Mouse (Mus musculus): ENCODE data around the gene Mblac2.

Mblac2 gene

GRCm38 (mm10) chr13:81711546-81712371 is 618 bp downstream of the Mblac2 start:
- ChIA-PET CTCF (interaction anchor here in 2 of 4 experiments (0.5 to 1.4 kb wide), 4 partner anchors 9 to 837 kb away, joined by 3 to 6 read pairs (median 4); no protein-coding TSS in a partner anchor), POLR2A (interaction anchor here (0.6 to 4.8 kb wide), 53 partner anchors 7 to 829 kb away, joined by 3 to 53 read pairs (median 5); partner anchors contain the start of genes Arrdc3 (in 3 of the 4), Lysmd3 (in 2 of the 4), Adgrv1 (in 1 of the 4) and Cetn3 (in 1 of the 4))

GRCm38 (mm10) chr13:81713896-81714295 is 2.8 kb downstream of the Mblac2 start:
- ChIA-PET CTCF (no interaction called here), POLR2A (interaction anchor here in 1 of 4 experiments (1.3 to 1.5 kb wide), 2 partner anchors 14 to 41 kb away, joined by 3 to 5 read pairs; no protein-coding TSS in a partner anchor)

GRCm38 (mm10) chr13:81728141-81728540 is 17.0 kb downstream of the Mblac2 start:
- POLR2A ChIA-PET: interaction anchor here in 3 of 4 experiments (0.6 to 4.4 kb wide), 12 partner anchors 10 to 203 kb away, joined by 3 to 33 read pairs (median 4); partner anchors contain the start of genes Mblac2 (in 2 of the 3) and Polr3g (in 2 of the 3)
- CTCF ChIA-PET: interaction anchor here in 1 of 4 experiments (0.6 kb wide), 1 partner anchor 30 kb away, joined by 4 read pairs; no protein-coding TSS in a partner anchor

GRCm38 (mm10) chr13:81729102-81729501 is 18.0 kb downstream of the Mblac2 start:
- CTCF ChIA-PET: no interaction called here

GRCm38 (mm10) chr13:81730362-81730761 is 19.2 kb downstream of the Mblac2 start:
- ChIA-PET POLR2A (interaction anchor here in 1 of 4 experiments (0.6 to 1.0 kb wide), 2 partner anchors 20 to 29 kb away, joined by 3 read pairs; partner anchors contain the start of genes Mblac2 and Polr3g), CTCF (interaction anchor here in 1 of 4 experiments (0.5 to 0.6 kb wide), 2 partner anchors 20 to 304 kb away, joined by 3 to 7 read pairs; no protein-coding TSS in a partner anchor)

More at GRCm38 (mm10) chr13:81729102-81729501, 18.0 kb downstream of the Mblac2 start:
- POLR2A ChIA-PET: interaction anchor here in 2 of 4 experiments (1.0 to 4.4 kb wide), 7 partner anchors 11 to 55 kb away, joined by 3 to 33 read pairs (median 5); partner anchors contain the start of genes Mblac2 (in 2 of the 2) and Polr3g (in 2 of the 2)

- ChIA-PET CTCF (interaction anchor here in 2 of 4 experiments (0.7 to 1.0 kb wide), 2 partner anchors 23 to 30 kb away, joined by 3 read pairs; no protein-coding TSS in a partner anchor), POLR2A (interaction anchor here in 1 of 4 experiments (1.0 to 1.1 kb wide), 2 partner anchors 26 to 80 kb away, joined by 3 read pairs; partner anchors contain the start of genes Mblac2 and Polr3g)
These were observed 25.5 kb downstream of the Mblac2 start for GRCm38 (mm10) chr13:81736606-81737005.

GRCm38 (mm10) chr13:81740898-81741297 is 29.8 kb downstream of the Mblac2 start:
- ChIA-PET POLR2A (interaction anchor here in 3 of 4 experiments (0.6 to 0.8 kb wide), 3 partner anchors 8 to 1077 kb away, joined by 3 to 4 read pairs (median 3); no protein-coding TSS in a partner anchor), CTCF (interaction anchor here in 1 of 4 experiments (1.4 kb wide), 2 partner anchors 11 to 30 kb away, joined by 3 to 4 read pairs; partner anchors contain the start of genes Mblac2 and Polr3g)

GRCm38 (mm10) chr13:81743391-81744091 is 32.4 kb downstream of the Mblac2 start:
- ChIA-PET CTCF (interaction anchor here in 2 of 4 experiments (1.5 kb wide), 2 partner anchors 16 to 317 kb away, joined by 4 read pairs; no protein-coding TSS in a partner anchor), POLR2A (interaction anchor here in 3 of 4 experiments (0.7 to 2.1 kb wide), 6 partner anchors 9 to 103 kb away, joined by 3 to 10 read pairs (median 3); partner anchors contain the start of genes Mblac2 (in 1 of the 3) and Polr3g (in 1 of the 3))

GRCm38 (mm10) chr13:81744092-81744396 is 32.9 kb downstream of the Mblac2 start:
- POLR2A ChIA-PET: interaction anchor here in 2 of 4 experiments (0.6 to 2.1 kb wide), 4 partner anchors 10 to 124 kb away, joined by 3 to 10 read pairs (median 6); partner anchors contain the start of genes Mblac2 (in 1 of the 2) and Polr3g (in 1 of the 2)
- CTCF ChIA-PET: interaction anchor here in 1 of 4 experiments (1.5 kb wide), 1 partner anchor 16 kb away, joined by 4 read pairs; no protein-coding TSS in a partner anchor

- ChIA-PET POLR2A (interaction anchor here in 2 of 4 experiments (0.8 to 1.2 kb wide), 2 partner anchors 41 to 43 kb away, joined by 3 read pairs; partner anchors contain the start of genes Mblac2 (in 1 of the 2) and Polr3g (in 1 of the 2)), CTCF (no interaction called here)
These were observed 43.7 kb downstream of the Mblac2 start for GRCm38 (mm10) chr13:81754878-81755277.

GRCm38 (mm10) chr13:81755324-81755723 is 44.2 kb downstream of the Mblac2 start:
- ChIA-PET CTCF (interaction anchor here in 1 of 4 experiments (1.0 kb wide), 1 partner anchor 8 kb away, joined by 4 read pairs; no protein-coding TSS in a partner anchor), POLR2A (interaction anchor here in 1 of 4 experiments (1.2 kb wide), 1 partner anchor 41 kb away, joined by 3 read pairs; no protein-coding TSS in a partner anchor)

GRCm38 (mm10) chr13:81757058-81757660 is 46.0 kb downstream of the Mblac2 start:
- ChIA-PET POLR2A (no interaction called here), CTCF (interaction anchor here in 1 of 4 experiments (1.1 to 4.6 kb wide), 2 partner anchors 317 to 318 kb away, joined by 3 to 32 read pairs; no protein-coding TSS in a partner anchor)

GRCm38 (mm10) chr13:81760379-81760778 is 49.2 kb downstream of the Mblac2 start:
- ChIA-PET POLR2A (interaction anchor here in 2 of 4 experiments (0.9 to 2.0 kb wide), 6 partner anchors 23 to 876 kb away, joined by 3 to 6 read pairs (median 4); partner anchors contain the start of genes Cetn3 (in 1 of the 2), Mblac2 (in 1 of the 2) and Polr3g (in 1 of the 2)), CTCF (interaction anchor here (0.5 to 4.6 kb wide), 18 partner anchors 10 to 413 kb away, joined by 3 to 32 read pairs (median 3); no protein-coding TSS in a partner anchor)

- CTCF ChIA-PET: interaction anchor here in 3 of 4 experiments (0.6 to 4.6 kb wide), 5 partner anchors 321 to 902 kb away, joined by 3 to 32 read pairs (median 4); no protein-coding TSS in a partner anchor
- POLR2A ChIA-PET: interaction anchor here in 1 of 4 experiments (0.5 kb wide), 1 partner anchor 876 kb away, joined by 3 read pairs; no protein-coding TSS in a partner anchor
These were observed 50.5 kb downstream of the Mblac2 start for GRCm38 (mm10) chr13:81761566-81762186.

- POLR2A ChIA-PET: no interaction called here
These were observed 53.0 kb downstream of the Mblac2 start for GRCm38 (mm10) chr13:81764173-81764572.

GRCm38 (mm10) chr13:81767038-81767659 is 56.0 kb downstream of the Mblac2 start:
- POLR2A ChIA-PET: no interaction called here

More at GRCm38 (mm10) chr13:81764173-81764572, 53.0 kb downstream of the Mblac2 start:
- CTCF ChIA-PET: interaction anchor here in 2 of 4 experiments (0.7 to 1.7 kb wide), 2 partner anchors 337 to 340 kb away, joined by 3 to 4 read pairs; no protein-coding TSS in a partner anchor

More at GRCm38 (mm10) chr13:81767038-81767659, 56.0 kb downstream of the Mblac2 start:
- CTCF ChIA-PET: interaction anchor here in 1 of 4 experiments (0.5 to 1.0 kb wide), 4 partner anchors 32 to 1896 kb away, joined by 3 to 6 read pairs (median 3); no protein-coding TSS in a partner anchor

Measured in embryonic stem cell, embryonic (primary cell).